Mouse (Mus musculus): Measurements from ENCODE around the gene Rbfox1.

GRCm38 (mm10) chr16:6310744-6311678 is 425.9 kb downstream of the Rbfox1 start:
- TF ChIP-seq POLR2A (IDR thresholded peaks at IDR 0.05; ENCODE audit: control insufficient read depth, extremely low read depth, insufficient read depth, low read length, poor library complexity) = no peak
- no peak for TF ChIP-seq CTCF (IDR thresholded peaks at IDR 0.05; ENCODE audit: borderline replicate concordance, control insufficient read depth, extremely low read depth, insufficient read depth, low read length, poor library complexity)

All from thymus, adult 2 months (tissue).